Mouse (Mus musculus) G1E-ER4 (cell line): ENCODE data around the gene Unc13b. TPM values are rescaled to one million over a fixed set of nuclear protein-coding genes. Genes with fewer than 3 reads are reported as not detected.

Experiments used
- GATA1 ChIP-seq: IDR thresholded peaks from one replicate; pipeline ENCODE4 v1.8.0; 2012; ENCODE audit warnings: low read length, inconsistent platforms
- polyA plus RNA-seq: library from polyadenylated mRNA; stranded (reverse); fragments of >175 nt; gene quantifications from 2 replicates; pipeline ENCODE4 v1.2.3, GENCODE M21; 2012

Unc13b gene
- polyA plus RNA-seq, 1 experiment: 0.16 TPM

- no peak for TF ChIP-seq GATA1
Observed at GRCm38 (mm10) chr4:43232985-43233384, 174.2 kb downstream of the Unc13b start.

- no peak for TF ChIP-seq GATA1
Observed at GRCm38 (mm10) chr4:43233489-43233888, 174.7 kb downstream of the Unc13b start.

GRCm38 (mm10) chr4:43236898-43237297 lies 178.1 kb downstream of the Unc13b start:
- no peak for TF ChIP-seq GATA1

GRCm38 (mm10) chr4:43240716-43241115 lies 182.0 kb downstream of the Unc13b start:
- TF ChIP-seq GATA1: no peak

- no peak for TF ChIP-seq GATA1
Observed at GRCm38 (mm10) chr4:43244022-43244421, 185.3 kb downstream of the Unc13b start.

GRCm38 (mm10) chr4:43245776-43246175 lies 187.0 kb downstream of the Unc13b start:
- TF ChIP-seq GATA1: no peak

GRCm38 (mm10) chr4:43248026-43248425 lies 189.3 kb downstream of the Unc13b start:
- no peak for TF ChIP-seq GATA1

- TF ChIP-seq GATA1: no peak
Observed at GRCm38 (mm10) chr4:43248909-43249308, 190.2 kb downstream of the Unc13b start.

- no peak for TF ChIP-seq GATA1
Observed at GRCm38 (mm10) chr4:43251269-43251668, 192.5 kb downstream of the Unc13b start.

- TF ChIP-seq GATA1: no peak
Observed at GRCm38 (mm10) chr4:43257040-43257439, 198.3 kb downstream of the Unc13b start.

- TF ChIP-seq GATA1: no peak
Observed at GRCm38 (mm10) chr4:43258556-43258955, 199.8 kb downstream of the Unc13b start.

GRCm38 (mm10) chr4:43259435-43259834 lies 200.7 kb downstream of the Unc13b start:
- TF ChIP-seq GATA1: no peak

GRCm38 (mm10) chr4:43260096-43260495 lies 201.3 kb downstream of the Unc13b start:
- TF ChIP-seq GATA1: no peak

- TF ChIP-seq GATA1: no peak
Observed at GRCm38 (mm10) chr4:43262821-43263220, 204.1 kb downstream of the Unc13b start.

GRCm38 (mm10) chr4:43266146-43266545 lies 207.4 kb downstream of the Unc13b start:
- no peak for TF ChIP-seq GATA1

GRCm38 (mm10) chr4:43266623-43267322 lies 208.0 kb downstream of the Unc13b start, which contains the start of gene Atp8b5:
TSS of gene Atp8b5 (plus strand) at chr4:43267159.
- TF ChIP-seq GATA1: no peak

GRCm38 (mm10) chr4:43267323-43267658 lies 208.5 kb downstream of the Unc13b start:
- TF ChIP-seq GATA1: no peak

GRCm38 (mm10) chr4:43285476-43285875 lies 226.7 kb downstream of the Unc13b start:
- TF ChIP-seq GATA1: no peak
